Mouse (Mus musculus): ENCODE data around the gene Gopc.

- TF ChIP-seq CTCF (conservative IDR thresholded peaks at IDR 0.05; ENCODE audit: low read length) (no peak), POU5F1 (IDR thresholded peaks at IDR 0.05; ENCODE audit: borderline replicate concordance, low read length) (no peak), NANOG (IDR thresholded peaks at IDR 0.05; ENCODE audit: borderline replicate concordance, low read length) (no peak)
Observed at GRCm38 (mm10) chr10:52418931-52419330, 37.0 kb upstream of the Gopc start.
